18 mouse cellular contexts compared by ENCODE assay signal in the genomic region with DNA sequence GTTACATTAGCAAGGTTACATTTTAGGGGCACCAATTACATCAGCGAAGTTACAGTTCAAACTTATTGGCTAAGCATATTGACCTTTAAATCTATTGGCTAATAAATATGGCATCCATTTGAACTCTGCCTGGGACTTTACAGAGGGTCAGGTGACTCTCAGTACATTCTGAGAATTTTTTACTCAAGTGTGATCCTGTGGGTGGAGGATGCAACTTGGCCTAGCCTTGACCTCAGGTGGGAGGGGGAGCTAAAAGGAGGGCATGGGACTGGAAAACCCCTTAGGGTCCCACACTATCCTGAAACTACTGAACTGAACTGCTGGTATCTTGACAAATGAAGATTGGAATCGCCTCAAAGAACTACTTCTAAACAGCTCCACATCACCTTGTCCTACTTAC.
"Had no signal": no experiment of that assay in that cellular context is flagged by ENCODE, and none has a peak within 500 bp of the region (broad histone marks: within the 10 kb centered on the region; RNA-seq: fewer than 3 reads in every experiment).

No protein-coding gene starts in this region.

- H3K4me3 ChIP-seq: kidney, embryonic 15.5 days; left cerebral cortex, adult 2 months; liver, embryonic 13.5 days; midbrain, embryonic 13.5 days; myocyte; neural tube, embryonic 13.5 days had no signal

- H3K27me3 ChIP-seq: kidney, embryonic 15.5 days; liver, embryonic 13.5 days; midbrain, embryonic 13.5 days; neural tube, embryonic 13.5 days had no signal

- H3K4me1 ChIP-seq: kidney, embryonic 15.5 days; liver, embryonic 13.5 days; midbrain, embryonic 13.5 days; neural tube, embryonic 13.5 days had no signal

- H3K36me3 ChIP-seq: kidney, embryonic 15.5 days; liver, embryonic 13.5 days; midbrain, embryonic 13.5 days; neural tube, embryonic 13.5 days had no signal

- DNase-seq: kidney, adult 8-10 months; kidney, postnatal 10 days; kidney, postnatal 36 days; layer of hippocampus, postnatal 36 days; liver, embryonic 13.5 days; lung, adult 2 months; retina, postnatal 1 day; right cerebral cortex, postnatal 25 days; thymus, adult 2 months; thymus, postnatal 25 days had no signal

- ATAC-seq: midbrain, embryonic 13.5 days; midbrain, embryonic 16.5 days had no signal

- H3K9me3 ChIP-seq: kidney, embryonic 15.5 days; liver, embryonic 13.5 days; midbrain, embryonic 13.5 days had no signal

- H3K27ac ChIP-seq: kidney, embryonic 15.5 days; left cerebral cortex, adult 2 months; liver, embryonic 13.5 days; macrophage; midbrain, embryonic 13.5 days; neural tube, embryonic 13.5 days; stomach, postnatal 0 days had no signal
